Mouse (Mus musculus) heart, adult 2 months (tissue): Measurements from ENCODE around the gene Elmod1. TPM values are rescaled to one million over a fixed set of nuclear protein-coding genes. Genes with fewer than 3 reads are reported as not detected.

Experiments used
- DNase-seq, 2 experiments: peaks; one replicate each; pipeline ENCODE4 v3.0.0; 2021
- H3K27ac ChIP-seq: fragments of 200-600 bp; 2 replicates; pipeline ENCODE4 v1.8.1; 2022
- H3K27me3 ChIP-seq: fragments of 200-500 bp; 2 replicates; pipeline ENCODE4 v1.6.1; 2012; ENCODE audit warnings: mild to moderate bottlenecking, low read length, inconsistent platforms, mixed read lengths; ENCODE audit not compliant: control insufficient read depth, insufficient read depth
- H3K36me3 ChIP-seq: fragments of 200-500 bp; 2 replicates; pipeline ENCODE4 v1.6.1; 2012; ENCODE audit warnings: low read length, inconsistent platforms; ENCODE audit not compliant: control insufficient read depth, insufficient read depth
- H3K4me1 ChIP-seq: fragments of 200-500 bp; 2 replicates; pipeline ENCODE4 v1.6.1; 2011; ENCODE audit warnings: low read length; ENCODE audit not compliant: control insufficient read depth, insufficient read depth
- H3K4me3 ChIP-seq: fragments of 200-600 bp; 2 replicates; pipeline ENCODE4 v1.8.1; 2022
- H3K79me2 ChIP-seq: fragments of 200-500 bp; replicated peaks from 2 replicates; pipeline ENCODE4 v1.6.1; 2012; ENCODE audit warnings: mild to moderate bottlenecking, inconsistent platforms, low read length, moderate library complexity, mixed read lengths; ENCODE audit not compliant: control insufficient read depth, insufficient read depth
- H3K9ac ChIP-seq: fragments of 200-500 bp; 2 replicates; pipeline ENCODE4 v1.6.1; 2012; ENCODE audit warnings: low read depth, mild to moderate bottlenecking, control low read depth, inconsistent platforms, low read length, mixed read lengths
- CTCF ChIP-seq: fragments of 200-600 bp; IDR thresholded peaks from 2 replicates; pipeline ENCODE4 v1.8.1; 2022; ENCODE audit warnings: antibody characterized with exemption, mild to moderate bottlenecking, moderate library complexity
- EP300 ChIP-seq: fragments of 200-500 bp; IDR thresholded peaks from 2 replicates; pipeline ENCODE4 v1.6.1; 2011; ENCODE audit warnings: low read depth, low read length, control low read depth; ENCODE audit not compliant: insufficient read depth
- POLR2A ChIP-seq: fragments of 200-500 bp; IDR thresholded peaks from 2 replicates; pipeline ENCODE4 v1.6.1; 2011; ENCODE audit warnings: mild to moderate bottlenecking, low read depth, low read length, control low read depth; ENCODE audit not compliant: insufficient read depth
- WGBS: fragments of 180-500 bp; shearing (Covaris S2); methylation state at CpG from one replicate; pipeline ENCODE4 v1.1.7; 2018; 5-methylcytosine and 5-hydroxymethylcytosine counted together
- intact Hi-C: fragments of 180-260 bp; cut with DNase I; formaldehyde crosslinking; loops from one replicate; pipeline ENCODE4 v1.15.1; 2025
- polyA plus RNA-seq: library from polyadenylated mRNA; depleted of rRNA; stranded (reverse); fragments of >200 nt; gene quantifications from 2 replicates; pipeline ENCODE4 v1.2.3, GENCODE M21; 2012
- total RNA-seq, 2 experiments: library from RNA; stranded (reverse); gene quantifications; 2 replicates each; pipeline ENCODE4 v1.2.3; 2021

Gene Elmod1
- total and polyA plus RNA-seq, 3 experiments, result 0.10 to 0.20 (median 0.18) TPM

DNA sequence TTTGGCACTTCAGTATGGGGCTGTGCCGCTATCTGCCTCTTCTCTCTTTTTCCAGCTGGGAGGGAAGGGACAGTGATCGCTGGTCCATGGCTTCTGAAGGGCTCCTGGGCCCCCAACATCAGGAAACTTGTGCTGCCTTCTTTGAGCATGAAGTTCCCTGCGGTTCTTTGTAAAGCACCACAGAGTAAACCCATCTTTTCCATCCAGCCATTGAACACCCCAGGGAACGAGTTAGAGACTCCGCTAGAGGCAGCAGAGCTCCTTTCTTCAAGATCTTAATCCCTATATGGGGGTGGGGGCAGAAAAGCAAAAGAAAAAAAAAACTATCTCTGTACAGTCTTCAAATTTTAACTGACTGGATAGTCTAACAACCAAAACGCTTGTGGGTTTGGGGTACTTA, 20.2 kb downstream of the Elmod1 start:
- 32% methylated on average over 6 of the region's 6 CpGs for WGBS

GRCm38 (mm10) chr9:53947463-53947862, 27.6 kb downstream of the Elmod1 start:
- Histone ChIP-seq H3K4me1 (no peaks in the 10 kb centered on the region), H3K4me3 (no peak overlapping the region), H3K27me3 (no peaks in the 10 kb centered on the region), H3K79me2 (no peaks in the 10 kb centered on the region), H3K36me3 (no peaks in the 10 kb centered on the region), H3K27ac (no peak overlapping the region), H3K9ac (no peak overlapping the region)
- intact Hi-C loops, result no loop called here
- TF ChIP-seq POLR2A, result no peak
- TF ChIP-seq EP300, result no peak
- no peak for TF ChIP-seq CTCF
- WGBS, result 97% methylated on average over 2 of the region's 2 CpGs
- no peak for DNase-seq

More for the DNA sequence above, 20.2 kb downstream of the Elmod1 start:
- Histone ChIP-seq H3K4me1 (no peaks in the 10 kb centered on the region), H3K79me2 (no peaks in the 10 kb centered on the region), H3K27ac (no peak overlapping the region), H3K4me3 (no peak overlapping the region), H3K36me3 (no peaks in the 10 kb centered on the region), H3K27me3 (no peaks in the 10 kb centered on the region), H3K9ac (no peak overlapping the region)
- DNase-seq, result no peak
- TF ChIP-seq POLR2A, result no peak
- no peak for TF ChIP-seq CTCF
- no peak for TF ChIP-seq EP300
- intact Hi-C loops, result no loop called here

DNA sequence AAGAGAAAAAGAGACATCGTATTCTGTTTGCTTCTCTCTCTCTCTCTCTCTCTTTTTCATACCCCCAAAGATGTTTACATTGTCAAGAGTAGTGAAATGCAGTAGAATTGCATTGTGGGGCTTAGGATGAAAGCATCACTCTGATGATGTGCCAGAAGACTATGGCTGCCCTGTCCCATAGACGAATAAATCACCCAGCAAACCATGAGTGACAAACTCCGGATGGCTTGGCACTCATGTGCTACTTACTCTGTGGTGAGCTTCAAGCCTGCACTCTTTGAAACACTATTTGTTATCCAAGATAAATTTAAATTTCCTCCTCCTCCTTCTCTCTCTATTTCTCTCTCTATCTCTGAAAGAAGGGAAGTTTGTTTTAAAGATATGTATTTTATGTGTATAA, 36.5 kb downstream of the Elmod1 start:
- H3K4me3 ChIP-seq, result no peak overlapping the region
- H3K27ac ChIP-seq, result no peak overlapping the region
- DNase-seq, result no peak
- no peaks in the 10 kb centered on the region for H3K36me3 ChIP-seq
- no peaks in the 10 kb centered on the region for H3K27me3 ChIP-seq
- WGBS, result 76% methylated on average over 3 of the region's 3 CpGs
- no peaks in the 10 kb centered on the region for H3K79me2 ChIP-seq
- no peak for TF ChIP-seq CTCF
- no peaks in the 10 kb centered on the region for H3K4me1 ChIP-seq
- no peak overlapping the region for H3K9ac ChIP-seq
- intact Hi-C loops, result no loop called here

DNA sequence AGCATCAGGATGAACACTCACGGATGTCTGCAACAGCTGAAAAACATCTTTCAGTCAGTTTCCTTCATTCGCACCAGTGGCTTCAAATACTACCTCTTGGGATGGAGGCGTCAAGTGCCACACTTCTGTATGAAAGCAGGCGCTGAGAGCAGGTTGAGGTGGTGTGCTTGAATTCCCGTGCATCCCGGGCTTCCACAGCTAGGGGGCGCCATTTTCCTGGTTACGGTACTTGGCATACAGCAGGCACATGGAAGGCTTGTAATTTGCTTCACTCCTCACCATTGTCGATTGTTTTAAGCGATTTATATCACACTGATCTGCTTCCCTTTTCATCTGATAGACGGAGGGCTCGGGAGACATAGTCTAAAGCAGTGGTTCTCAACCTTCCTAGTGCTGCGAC, 40.9 kb downstream of the Elmod1 start:
- Histone ChIP-seq H3K9ac (no peak overlapping the region), H3K27ac (no peak overlapping the region), H3K27me3 (no peaks in the 10 kb centered on the region), H3K36me3 (no peaks in the 10 kb centered on the region), H3K79me2 (no peaks in the 10 kb centered on the region), H3K4me3 (no peak overlapping the region), H3K4me1 (no peaks in the 10 kb centered on the region)
- no peak for DNase-seq
- intact Hi-C loops, result no loop called here
- WGBS, result 67% methylated on average over 13 of the region's 13 CpGs
- TF ChIP-seq CTCF, result peak; percentile 24
- no peak for TF ChIP-seq POLR2A

DNA sequence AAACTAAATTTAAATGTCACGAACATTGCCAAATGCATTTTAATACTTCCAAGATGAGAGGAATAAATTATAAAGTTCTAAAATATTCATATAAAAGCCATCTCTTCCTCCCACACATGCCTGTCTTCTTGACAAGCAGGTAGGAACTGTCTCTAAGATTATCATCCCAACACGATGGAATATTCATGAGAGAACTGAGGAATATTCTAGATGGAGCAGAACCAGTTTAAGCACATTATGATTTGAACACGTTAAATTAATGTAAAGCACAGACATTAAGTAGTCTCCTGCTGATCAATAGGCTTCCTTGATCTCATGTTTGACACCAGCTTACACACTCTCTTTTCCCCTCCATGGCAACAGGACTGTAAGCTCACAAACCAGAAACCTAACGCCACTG, 41.7 kb downstream of the Elmod1 start:
- Histone ChIP-seq H3K27me3 (no peaks in the 10 kb centered on the region), H3K27ac (no peak overlapping the region), H3K79me2 (no peaks in the 10 kb centered on the region), H3K4me1 (no peaks in the 10 kb centered on the region), H3K9ac (no peak overlapping the region), H3K4me3 (no peak overlapping the region), H3K36me3 (no peaks in the 10 kb centered on the region)
- intact Hi-C loops, result no loop called here
- 77% methylated on average over 4 of the region's 4 CpGs for WGBS
- no peak for TF ChIP-seq EP300
- no peak for TF ChIP-seq CTCF
- TF ChIP-seq POLR2A, result no peak
- no peak for DNase-seq

GRCm38 (mm10) chr9:53930906-53931305, 44.2 kb downstream of the Elmod1 start:
- no peak for DNase-seq
- no peaks in the 10 kb centered on the region for H3K27me3 ChIP-seq
- H3K4me3 ChIP-seq, result no peak overlapping the region
- intact Hi-C loops, result no loop called here
- H3K36me3 ChIP-seq, result no peaks in the 10 kb centered on the region
- no peak overlapping the region for H3K27ac ChIP-seq
- 24% methylated on average over 7 of the region's 7 CpGs for WGBS
- TF ChIP-seq EP300 (no peak), POLR2A (no peak), CTCF (no peak)
- no peaks in the 10 kb centered on the region for H3K4me1 ChIP-seq
- no peak overlapping the region for H3K9ac ChIP-seq
- no peaks in the 10 kb centered on the region for H3K79me2 ChIP-seq

GRCm38 (mm10) chr9:53921061-53921460, 54.0 kb downstream of the Elmod1 start:
- intact Hi-C loops, result no loop called here
- Histone ChIP-seq H3K36me3 (no peaks in the 10 kb centered on the region), H3K79me2 (no peaks in the 10 kb centered on the region), H3K4me3 (no peak overlapping the region), H3K27me3 (no peaks in the 10 kb centered on the region), H3K9ac (no peak overlapping the region), H3K4me1 (no peaks in the 10 kb centered on the region), H3K27ac (no peak overlapping the region)
- no peak for DNase-seq
- 78% methylated on average over 1 of the region's 1 CpGs for WGBS
- no peak for TF ChIP-seq CTCF
- no peak for TF ChIP-seq EP300
- TF ChIP-seq POLR2A, result no peak
